Mouse (Mus musculus): ENCODE results near the gene Mvb12a.

GRCm38 (mm10) chr8:71534263-71534810 is 8.4 kb upstream of the Mvb12a start:
- no peak for TF ChIP-seq MYOG (IDR thresholded peaks at IDR 0.05; ENCODE audit: control insufficient read depth in 1 of 3, insufficient read depth in 1 of 3, insufficient read length in 2 of 3, low read depth in 2 of 3)
- TF ChIP-seq POLR2A (IDR thresholded peaks at IDR 0.05; ENCODE audit: insufficient read length, low read depth) = no peak
